Mouse (Mus musculus): ENCODE measurements around the gene BC034090. TPM values are rescaled to one million over a fixed set of nuclear protein-coding genes. Genes with fewer than 3 reads are reported as not detected.

Gene BC034090
- polyA plus RNA-seq, 1 experiment, result 11.1 TPM

- TF ChIP-seq E2F4 (IDR thresholded peaks at IDR 0.05; ENCODE audit: insufficient read depth) (no peak), MYOG (IDR thresholded peaks at IDR 0.05; ENCODE audit: control insufficient read depth in 1 of 3, insufficient read depth in 1 of 3, insufficient read length in 2 of 3, low read depth in 2 of 3) (peak in 1 of 3 experiments; percentile 24), MAX (IDR thresholded peaks at IDR 0.05; ENCODE audit: low read depth) (peak; percentile 57), MYOD1 (IDR thresholded peaks at IDR 0.05; ENCODE audit: control insufficient read depth in 1 of 3, insufficient read length in 2 of 3, low read depth in 2 of 3) (no peak)
- H3K36me3 ChIP-seq (ENCODE audit: control insufficient read depth, insufficient read depth), result no peaks in the 10 kb centered on the region
- no peaks in the 10 kb centered on the region for H3K79me2 ChIP-seq (ENCODE audit: control insufficient read depth, insufficient read depth)
- H3K4me2 ChIP-seq (ENCODE audit: low read depth), result peak overlapping the region; percentile 59
- no peak overlapping the region for H3K4me3 ChIP-seq
- H3K27me3 ChIP-seq (ENCODE audit: control insufficient read depth, insufficient read depth, insufficient read length), result no peaks in the 10 kb centered on the region
- no peak overlapping the region for H3ac ChIP-seq (ENCODE audit: control insufficient read depth, insufficient read length)
Observed at GRCm38 (mm10) chr1:155223849-155224554, 20.2 kb downstream of the BC034090 start.

DNA sequence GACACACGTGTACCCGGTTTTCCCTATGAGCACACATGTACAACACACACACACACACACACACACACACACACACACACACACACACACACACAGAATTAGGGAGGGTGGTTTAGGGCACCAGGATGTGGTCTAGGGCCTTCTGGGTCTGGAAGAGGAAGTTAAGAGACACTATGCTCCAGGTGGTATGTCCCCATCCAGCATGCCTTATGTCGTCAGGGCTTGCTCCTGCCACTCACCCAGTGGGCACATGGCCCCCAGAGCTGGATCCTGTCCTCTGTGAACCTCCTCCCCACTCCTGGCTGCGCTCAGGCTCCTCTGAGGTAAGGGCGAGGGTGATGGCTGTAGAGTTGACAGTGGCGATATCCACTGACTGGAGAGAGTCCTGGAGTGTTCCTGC, 21.2 kb downstream of the BC034090 start:
- H3K36me3 ChIP-seq (ENCODE audit: control insufficient read depth, insufficient read depth), result no peaks in the 10 kb centered on the region

GRCm38 (mm10) chr1:155222101-155222669, 22.1 kb downstream of the BC034090 start:
- no peaks in the 10 kb centered on the region for H3K36me3 ChIP-seq (ENCODE audit: control insufficient read depth, insufficient read depth)
- H3K27me3 ChIP-seq (ENCODE audit: control insufficient read depth, insufficient read depth, insufficient read length), result no peaks in the 10 kb centered on the region
- H3K4me3 ChIP-seq, result no peak overlapping the region
- no peak overlapping the region for H3ac ChIP-seq (ENCODE audit: control insufficient read depth, insufficient read length)
- H3K79me2 ChIP-seq (ENCODE audit: control insufficient read depth, insufficient read depth), result no peaks in the 10 kb centered on the region
- H3K4me2 ChIP-seq (ENCODE audit: low read depth), result no peak overlapping the region
- no peak for TF ChIP-seq TCF3 (IDR thresholded peaks at IDR 0.05; ENCODE audit: insufficient read length, low read depth)
- TF ChIP-seq REST (IDR thresholded peaks at IDR 0.05; ENCODE audit: insufficient read depth, insufficient read length), result no peak
- TF ChIP-seq E2F4 (IDR thresholded peaks at IDR 0.05; ENCODE audit: insufficient read depth), result no peak
- TF ChIP-seq CEBPB (IDR thresholded peaks at IDR 0.05; ENCODE audit: insufficient read depth, poor library complexity, severe bottlenecking), result no peak
- no peak for TF ChIP-seq USF1 (IDR thresholded peaks at IDR 0.05; ENCODE audit: low read depth)
- no peak for TF ChIP-seq MYOG (IDR thresholded peaks at IDR 0.05; ENCODE audit: control insufficient read depth in 1 of 3, insufficient read depth in 1 of 3, insufficient read length in 2 of 3, low read depth in 2 of 3)
- TF ChIP-seq MYOD1 (IDR thresholded peaks at IDR 0.05; ENCODE audit: control insufficient read depth in 1 of 3, insufficient read length in 2 of 3, low read depth in 2 of 3), result no peak

More for the DNA sequence above, 21.2 kb downstream of the BC034090 start:
- H3ac ChIP-seq (ENCODE audit: control insufficient read depth, insufficient read length), result no peak overlapping the region
- TF ChIP-seq USF1 (IDR thresholded peaks at IDR 0.05; ENCODE audit: low read depth) (no peak), POLR2A (IDR thresholded peaks at IDR 0.05; ENCODE audit: insufficient read length, low read depth) (no peak), SRF (IDR thresholded peaks at IDR 0.05; ENCODE audit: control insufficient read depth, insufficient read length, low read depth) (no peak), CEBPB (IDR thresholded peaks at IDR 0.05; ENCODE audit: insufficient read depth, poor library complexity, severe bottlenecking) (no peak)
- no peaks in the 10 kb centered on the region for H3K79me2 ChIP-seq (ENCODE audit: control insufficient read depth, insufficient read depth)
- no peaks in the 10 kb centered on the region for H3K27me3 ChIP-seq (ENCODE audit: control insufficient read depth, insufficient read depth, insufficient read length)
- no peak overlapping the region for H3K4me3 ChIP-seq
- H3K4me2 ChIP-seq (ENCODE audit: low read depth), result no peak overlapping the region

- Histone ChIP-seq H3K4me2 (ENCODE audit: low read depth) (no peak overlapping the region), H3K36me3 (ENCODE audit: control insufficient read depth, insufficient read depth) (no peaks in the 10 kb centered on the region), H3K4me3 (no peak overlapping the region), H3K27me3 (ENCODE audit: control insufficient read depth, insufficient read depth, insufficient read length) (no peaks in the 10 kb centered on the region), H3ac (ENCODE audit: control insufficient read depth, insufficient read length) (no peak overlapping the region), H3K79me2 (ENCODE audit: control insufficient read depth, insufficient read depth) (no peaks in the 10 kb centered on the region)
- no peak for TF ChIP-seq USF1 (IDR thresholded peaks at IDR 0.05; ENCODE audit: low read depth)
Observed at GRCm38 (mm10) chr1:155218924-155219323, 25.3 kb downstream of the BC034090 start.

DNA sequence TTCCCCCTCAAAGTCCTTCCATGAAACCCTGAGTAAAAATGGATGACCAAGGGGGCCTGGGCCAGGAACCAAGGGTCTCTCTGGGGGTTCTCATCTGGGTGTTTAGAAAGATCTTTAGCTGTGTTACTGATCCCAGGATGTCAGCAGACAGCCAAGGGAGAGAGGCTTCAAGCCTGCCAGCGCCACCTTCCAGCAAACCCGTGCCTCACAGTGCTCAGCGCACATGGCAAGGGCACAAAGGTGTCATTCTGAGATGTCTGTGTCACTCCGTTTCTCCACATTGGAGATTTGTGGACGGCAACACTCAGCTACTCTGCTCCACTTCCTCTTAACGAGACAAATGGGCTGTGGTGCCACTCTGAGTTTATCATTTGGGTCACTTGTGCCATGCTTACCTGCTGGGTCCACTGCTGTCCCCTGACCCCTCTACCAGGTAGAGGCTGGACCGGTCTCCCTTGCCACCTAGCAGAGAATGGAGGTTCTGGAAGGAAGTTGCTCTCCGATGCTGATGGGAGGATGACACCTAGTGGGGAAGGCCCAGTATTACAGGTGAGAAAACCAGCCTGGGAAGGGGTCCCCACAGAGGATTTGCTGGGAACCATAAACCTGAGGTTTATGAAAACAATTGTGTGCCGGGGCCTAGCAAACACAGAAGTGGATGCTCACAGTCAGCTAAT, 26.2 kb downstream of the BC034090 start:
- H3K4me3 ChIP-seq, result no peak overlapping the region
- H3K36me3 ChIP-seq (ENCODE audit: control insufficient read depth, insufficient read depth), result no peaks in the 10 kb centered on the region
- TF ChIP-seq POLR2AphosphoS2 (IDR thresholded peaks at IDR 0.05; ENCODE audit: insufficient read length, low read depth), result no peak
- TF ChIP-seq MAX (IDR thresholded peaks at IDR 0.05; ENCODE audit: low read depth), result no peak
- no peak for TF ChIP-seq REST (IDR thresholded peaks at IDR 0.05; ENCODE audit: insufficient read depth, insufficient read length)
- no peaks in the 10 kb centered on the region for H3K79me2 ChIP-seq (ENCODE audit: control insufficient read depth, insufficient read depth)
- H3ac ChIP-seq (ENCODE audit: control insufficient read depth, insufficient read length), result no peak overlapping the region
- H3K27me3 ChIP-seq (ENCODE audit: control insufficient read depth, insufficient read depth, insufficient read length), result no peaks in the 10 kb centered on the region
- no peak overlapping the region for H3K4me2 ChIP-seq (ENCODE audit: low read depth)

GRCm38 (mm10) chr1:155216844-155217243, 27.4 kb downstream of the BC034090 start:
- no peak overlapping the region for H3K4me2 ChIP-seq (ENCODE audit: low read depth)
- no peaks in the 10 kb centered on the region for H3K36me3 ChIP-seq (ENCODE audit: control insufficient read depth, insufficient read depth)
- no peak for TF ChIP-seq SRF (IDR thresholded peaks at IDR 0.05; ENCODE audit: control insufficient read depth, insufficient read length, low read depth)
- no peak for TF ChIP-seq MYOG (IDR thresholded peaks at IDR 0.05; ENCODE audit: control insufficient read depth in 1 of 3, insufficient read depth in 1 of 3, insufficient read length in 2 of 3, low read depth in 2 of 3)
- no peak for TF ChIP-seq POLR2AphosphoS2 (IDR thresholded peaks at IDR 0.05; ENCODE audit: insufficient read length, low read depth)
- TF ChIP-seq TCF3 (IDR thresholded peaks at IDR 0.05; ENCODE audit: insufficient read length, low read depth), result no peak
- no peak for TF ChIP-seq USF1 (IDR thresholded peaks at IDR 0.05; ENCODE audit: low read depth)
- TF ChIP-seq CEBPB (IDR thresholded peaks at IDR 0.05; ENCODE audit: insufficient read depth, poor library complexity, severe bottlenecking), result no peak
- no peak for TF ChIP-seq POLR2A (IDR thresholded peaks at IDR 0.05; ENCODE audit: insufficient read length, low read depth)
- no peak for TF ChIP-seq MAX (IDR thresholded peaks at IDR 0.05; ENCODE audit: low read depth)
- TF ChIP-seq MYOD1 (IDR thresholded peaks at IDR 0.05; ENCODE audit: control insufficient read depth in 1 of 3, insufficient read length in 2 of 3, low read depth in 2 of 3), result peak in 2 of 3 experiments; percentile 26 to 34
- H3K4me3 ChIP-seq, result no peak overlapping the region
- H3ac ChIP-seq (ENCODE audit: control insufficient read depth, insufficient read length), result no peak overlapping the region
- H3K79me2 ChIP-seq (ENCODE audit: control insufficient read depth, insufficient read depth), result no peaks in the 10 kb centered on the region
- H3K27me3 ChIP-seq (ENCODE audit: control insufficient read depth, insufficient read depth, insufficient read length), result no peaks in the 10 kb centered on the region
